Mouse (Mus musculus) fat pad, adult 2 months (tissue): ENCODE results near the gene Ercc6l2.

Source experiments
- DNase-seq: peaks from one replicate; pipeline ENCODE4 v3.0.0-alpha.2; 2011; ENCODE audit warnings: low read depth, low spot score; ENCODE audit errors: extremely low read depth

Gene Ercc6l2

GRCm38 (mm10) chr13:63927326-63927725 lies 112.3 kb downstream of the Ercc6l2 start:
- DNase-seq, result no peak

DNA sequence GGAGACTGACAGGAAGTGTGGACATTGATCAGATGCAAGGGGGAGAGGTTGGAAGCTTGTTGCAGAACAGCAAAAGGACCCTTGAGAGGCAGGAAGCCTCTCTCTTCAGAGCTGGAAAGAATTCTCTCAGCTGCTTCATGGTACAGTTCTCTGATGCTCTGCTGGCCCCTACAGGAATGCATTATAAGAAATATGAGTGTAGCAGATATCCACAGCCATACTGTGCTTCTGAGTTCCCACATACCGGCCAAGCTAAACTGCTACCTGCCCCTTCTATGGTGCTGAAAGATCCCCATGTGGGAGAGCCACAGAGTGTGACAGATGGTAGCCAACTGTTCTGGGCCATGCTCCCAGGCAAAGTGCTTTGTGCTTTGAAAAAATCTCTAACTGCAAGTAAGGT lies 114.3 kb downstream of the Ercc6l2 start:
- no peak for DNase-seq

GRCm38 (mm10) chr13:63929917-63930515 lies 115.0 kb downstream of the Ercc6l2 start:
- DNase-seq, result no peak

- no peak for DNase-seq
Observed at GRCm38 (mm10) chr13:63930525-63930924, 115.5 kb downstream of the Ercc6l2 start.

DNA sequence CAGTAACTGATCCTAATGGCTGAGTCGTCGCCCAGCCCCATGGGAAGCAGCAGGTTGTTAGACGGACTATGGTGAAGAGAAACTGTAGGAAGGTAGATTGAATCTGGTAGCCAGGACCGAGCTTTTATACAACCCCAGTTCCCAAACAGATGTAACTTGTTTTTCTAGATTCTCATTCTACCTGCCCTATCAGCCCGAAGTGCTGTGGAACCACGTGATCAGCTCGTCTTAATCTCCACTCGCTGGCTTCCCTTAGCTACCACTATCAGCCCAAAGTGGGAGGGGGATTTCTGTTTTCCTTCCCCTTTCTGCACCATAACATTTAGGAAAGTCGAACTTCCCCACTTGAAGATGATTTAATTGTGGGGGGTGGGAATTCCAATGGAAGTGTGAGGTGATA lies 121.3 kb downstream of the Ercc6l2 start:
- no peak for DNase-seq

- no peak for DNase-seq
Observed at GRCm38 (mm10) chr13:63940257-63940656, 125.2 kb downstream of the Ercc6l2 start.

DNA sequence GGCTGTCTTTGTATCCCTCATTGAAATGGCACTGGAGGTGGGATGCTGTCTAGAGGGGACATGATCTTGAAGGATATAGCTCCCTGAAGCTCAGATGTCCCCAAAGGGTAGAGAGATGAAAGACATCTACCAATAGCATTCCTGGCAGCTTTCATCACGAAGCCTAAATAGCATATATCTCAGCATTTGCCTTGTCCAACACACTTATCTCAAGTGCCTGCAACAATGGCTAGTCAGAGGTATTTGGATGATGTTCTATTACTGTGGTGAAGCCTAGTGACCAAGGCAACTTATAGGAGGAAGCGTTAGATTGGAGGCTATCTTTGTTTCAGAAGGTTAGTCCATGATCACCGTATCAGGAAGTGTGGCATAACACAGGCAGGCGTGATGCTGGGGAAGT lies 126.1 kb downstream of the Ercc6l2 start:
- no peak for DNase-seq

GRCm38 (mm10) chr13:63943605-63944004 lies 128.6 kb downstream of the Ercc6l2 start:
- DNase-seq, result no peak

DNA sequence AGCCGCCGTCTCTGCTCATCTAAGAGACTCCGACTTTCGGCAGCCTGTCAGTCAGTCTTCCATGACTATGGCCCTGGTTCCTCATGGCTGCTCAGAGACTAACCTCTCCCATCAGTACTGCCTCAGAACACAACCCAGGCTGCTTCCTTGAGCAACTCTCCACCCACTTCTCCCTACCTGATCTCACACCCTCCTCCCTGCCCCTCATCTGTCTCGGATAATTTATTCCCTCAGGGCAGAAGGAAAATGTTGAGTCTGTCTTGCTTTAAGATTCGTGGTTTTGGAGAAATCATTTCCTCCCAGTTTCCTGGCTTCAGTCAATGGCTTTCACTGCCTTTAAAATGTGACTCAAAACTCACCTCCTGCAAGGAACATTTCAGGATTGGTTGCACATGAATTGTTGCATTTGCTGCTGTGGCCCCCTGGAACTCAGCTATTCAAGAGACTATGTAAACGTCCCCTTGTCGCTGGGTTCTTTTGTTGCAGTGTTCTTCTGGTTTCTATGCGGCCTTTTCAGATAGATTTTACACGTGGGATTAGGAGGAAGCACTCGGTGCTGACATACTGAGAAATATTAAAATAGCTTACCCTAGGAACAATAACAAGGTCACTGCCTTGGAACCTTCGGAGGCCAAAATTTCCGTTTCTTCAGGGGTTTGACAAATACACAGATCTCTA lies 129.4 kb downstream of the Ercc6l2 start:
- DNase-seq, result no peak
